Mouse (Mus musculus) C2C12 (cell line): ENCODE data around the gene Hacd3.

ENCODE experiments used
- CEBPB ChIP-seq: IDR thresholded peaks from one replicate; pipeline ENCODE4 v1.6.1; 2011; ENCODE audit warnings: low read depth, mild to moderate bottlenecking, control low read depth, moderate library complexity
- CTCF ChIP-seq: IDR thresholded peaks from one replicate; pipeline ENCODE4 v1.5.1; 2011; ENCODE audit not compliant: control insufficient read depth, insufficient read depth, insufficient read length
- FOSL1 ChIP-seq: IDR thresholded peaks from one replicate; pipeline ENCODE4 v1.8.0; 2011; ENCODE audit warnings: mild to moderate bottlenecking, low read length; ENCODE audit not compliant: poor library complexity, insufficient read depth, severe bottlenecking
- MAX ChIP-seq: IDR thresholded peaks from one replicate; pipeline ENCODE4 v1.6.1; 2011; ENCODE audit warnings: mild to moderate bottlenecking, control low read depth

- TF ChIP-seq FOSL1: no peak
- TF ChIP-seq MAX: no peak
- no peak for TF ChIP-seq CEBPB
- no peak for TF ChIP-seq CTCF
Measured at GRCm38 (mm10) chr9:65046993-65047392, 25.5 kb upstream of the Hacd3 start.
